Mouse (Mus musculus): Measurements from ENCODE around the gene Rab3il1. TPM values are rescaled to one million over a fixed set of nuclear protein-coding genes. Genes with fewer than 3 reads are reported as not detected.

Gene Rab3il1
- total RNA-seq, 1 experiment = 4.0 TPM

DNA sequence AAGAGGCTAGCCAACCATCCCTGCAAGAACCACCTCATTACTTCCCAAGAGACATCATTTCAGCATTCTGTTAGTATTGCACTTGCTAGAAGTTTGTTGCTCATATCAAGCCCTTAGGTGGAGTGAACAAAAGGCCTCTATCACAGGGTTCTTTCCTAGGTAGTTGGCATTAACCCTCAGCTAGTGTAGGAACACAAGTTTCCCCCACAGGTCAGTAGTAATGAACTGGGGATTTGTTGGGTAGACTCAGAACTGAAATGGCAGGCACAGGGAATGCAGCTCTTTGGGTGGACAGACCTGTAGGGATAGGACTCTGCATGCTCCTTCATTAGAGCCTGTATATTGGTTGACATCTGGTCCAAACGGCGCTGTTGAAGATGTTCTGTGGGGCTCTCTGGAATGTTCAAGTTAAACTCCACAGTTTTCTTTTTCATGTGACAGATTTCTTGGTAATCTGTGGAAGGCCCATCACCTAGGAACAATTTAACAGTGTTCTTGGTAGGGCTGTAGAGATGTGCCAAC is 15.5 kb upstream of the Rab3il1 start:
- Histone ChIP-seq H3K4me3 (ENCODE audit: insufficient read depth in 1 of 2, low read depth in 1 of 2, low read length in 2 of 2, poor library complexity in 1 of 2, severe bottlenecking in 1 of 2) (no peak overlapping the region), H3K9me3 (ENCODE audit: control insufficient read depth, insufficient read depth, low read depth, low read length) (no peaks in the 10 kb centered on the region), H3K9ac (ENCODE audit: insufficient read depth, low read depth, low read length, poor library complexity, severe bottlenecking) (no peak overlapping the region), H3K36me3 (ENCODE audit: control insufficient read depth, insufficient read depth, low read length, poor library complexity, severe bottlenecking) (peaks cover 16% of the 10 kb centered on the region), H3K27ac (ENCODE audit: insufficient read depth, low read depth, low read length, poor library complexity, severe bottlenecking) (no peak overlapping the region), H3K4me1 (ENCODE audit: control insufficient read depth in 2 of 2, insufficient read depth in 2 of 2, low read length in 2 of 2, poor library complexity in 1 of 2) (peaks cover 0 to 4% of the 10 kb centered on the region in 2 experiments; a peak in 1 of 4 replicates)
- no peak for TF ChIP-seq ZNF384 (IDR thresholded peaks at IDR 0.05; ENCODE audit: low read depth, low read length)
- no peak for TF ChIP-seq CHD2 (IDR thresholded peaks at IDR 0.05; ENCODE audit: low read depth, low read length)
- TF ChIP-seq ZC3H11A (IDR thresholded peaks at IDR 0.05; ENCODE audit: borderline replicate concordance, low read depth, low read length) = no peak
- TF ChIP-seq MAFK (IDR thresholded peaks at IDR 0.05; ENCODE audit: insufficient read depth, low read depth, low read length) = no peak
- no peak for TF ChIP-seq HCFC1 (IDR thresholded peaks at IDR 0.05; ENCODE audit: borderline replicate concordance, insufficient read depth, low read length)
- in situ Hi-C loops (cut with MboI; ENCODE audit: low sequenced_read_pairs in 2 of 2, unreplicated experiment in 2 of 2) = no loop called here
- DNase-seq (ENCODE audit: low read depth, low spot score) = no peak

DNA sequence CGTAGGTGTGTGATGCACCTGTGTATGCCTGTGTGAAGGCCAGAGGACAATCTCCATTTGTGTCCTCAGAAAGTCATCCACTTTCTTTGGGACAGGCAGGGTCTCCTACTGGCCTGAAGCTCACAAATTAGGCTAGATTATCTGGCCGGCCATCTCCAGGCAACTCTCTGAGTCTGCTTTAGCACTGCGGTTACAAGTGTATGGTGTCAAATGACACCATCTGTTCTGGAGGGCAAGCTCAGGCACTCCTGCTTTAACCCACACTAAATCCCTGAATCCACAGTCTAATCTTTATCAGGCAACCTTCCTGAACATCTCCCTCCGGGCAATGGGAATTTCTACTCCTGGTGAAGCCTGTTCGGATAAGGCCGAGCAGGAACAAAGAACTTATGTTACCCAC is 14.3 kb upstream of the Rab3il1 start:
- Histone ChIP-seq H3K9ac (ENCODE audit: insufficient read depth, low read depth, low read length, poor library complexity, severe bottlenecking) (no peak overlapping the region), H3K36me3 (ENCODE audit: control insufficient read depth, insufficient read depth, low read length, poor library complexity, severe bottlenecking) (peaks cover 16% of the 10 kb centered on the region), H3K9me3 (ENCODE audit: control insufficient read depth, insufficient read depth, low read depth, low read length) (no peaks in the 10 kb centered on the region), H3K27ac (ENCODE audit: insufficient read depth, low read depth, low read length, poor library complexity, severe bottlenecking) (no peak overlapping the region), H3K4me3 (ENCODE audit: insufficient read depth in 1 of 2, low read depth in 1 of 2, low read length in 2 of 2, poor library complexity in 1 of 2, severe bottlenecking in 1 of 2) (no peak overlapping the region), H3K4me1 (ENCODE audit: control insufficient read depth in 2 of 2, insufficient read depth in 2 of 2, low read length in 2 of 2, poor library complexity in 1 of 2) (peaks cover 0 to 4% of the 10 kb centered on the region in 2 experiments; a peak in 1 of 4 replicates)
- in situ Hi-C loops (cut with MboI; ENCODE audit: low sequenced_read_pairs in 2 of 2, unreplicated experiment in 2 of 2) = no loop called here
- DNase-seq (ENCODE audit: low read depth, low spot score) = no peak
- TF ChIP-seq ZNF384 (IDR thresholded peaks at IDR 0.05; ENCODE audit: low read depth, low read length) (no peak), MAFK (IDR thresholded peaks at IDR 0.05; ENCODE audit: insufficient read depth, low read depth, low read length) (no peak), HCFC1 (IDR thresholded peaks at IDR 0.05; ENCODE audit: borderline replicate concordance, insufficient read depth, low read length) (no peak), ZC3H11A (IDR thresholded peaks at IDR 0.05; ENCODE audit: borderline replicate concordance, low read depth, low read length) (no peak), CHD2 (IDR thresholded peaks at IDR 0.05; ENCODE audit: low read depth, low read length) (no peak)

DNA sequence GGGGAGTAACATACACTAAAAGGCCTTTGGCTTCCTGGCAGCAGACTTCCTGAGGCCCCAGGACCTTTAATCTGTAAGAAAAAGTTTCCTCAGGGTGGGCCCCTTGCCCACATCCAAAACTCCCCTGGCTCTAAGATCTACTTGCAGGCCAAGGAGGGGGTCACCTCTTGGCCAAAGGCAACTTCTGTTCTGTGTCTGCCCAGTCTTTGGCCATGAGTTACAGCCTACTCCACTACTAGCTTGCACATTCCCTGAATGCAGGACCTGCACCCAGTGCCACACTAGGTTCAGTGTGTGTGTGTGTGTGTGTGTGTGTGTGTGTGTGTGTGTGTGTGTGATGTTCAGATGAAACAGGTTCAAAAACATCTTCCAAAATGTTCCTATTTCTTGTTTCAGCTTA is 13.9 kb upstream of the Rab3il1 start:
- no peak for DNase-seq (ENCODE audit: low read depth, low spot score)
- TF ChIP-seq CHD2 (IDR thresholded peaks at IDR 0.05; ENCODE audit: low read depth, low read length) = no peak
- TF ChIP-seq MAFK (IDR thresholded peaks at IDR 0.05; ENCODE audit: insufficient read depth, low read depth, low read length) = no peak
- no peak for TF ChIP-seq ZC3H11A (IDR thresholded peaks at IDR 0.05; ENCODE audit: borderline replicate concordance, low read depth, low read length)
- TF ChIP-seq ZNF384 (IDR thresholded peaks at IDR 0.05; ENCODE audit: low read depth, low read length) = no peak
- no peak for TF ChIP-seq HCFC1 (IDR thresholded peaks at IDR 0.05; ENCODE audit: borderline replicate concordance, insufficient read depth, low read length)
- Histone ChIP-seq H3K4me1 (ENCODE audit: control insufficient read depth in 2 of 2, insufficient read depth in 2 of 2, low read length in 2 of 2, poor library complexity in 1 of 2) (peaks cover 0 to 6% of the 10 kb centered on the region in 2 experiments; a peak in 1 of 4 replicates), H3K4me3 (ENCODE audit: insufficient read depth in 1 of 2, low read depth in 1 of 2, low read length in 2 of 2, poor library complexity in 1 of 2, severe bottlenecking in 1 of 2) (no peak overlapping the region), H3K36me3 (ENCODE audit: control insufficient read depth, insufficient read depth, low read length, poor library complexity, severe bottlenecking) (peaks cover 16% of the 10 kb centered on the region), H3K9ac (ENCODE audit: insufficient read depth, low read depth, low read length, poor library complexity, severe bottlenecking) (no peak overlapping the region), H3K9me3 (ENCODE audit: control insufficient read depth, insufficient read depth, low read depth, low read length) (no peaks in the 10 kb centered on the region), H3K27ac (ENCODE audit: insufficient read depth, low read depth, low read length, poor library complexity, severe bottlenecking) (no peak overlapping the region)
- in situ Hi-C loops (cut with MboI; ENCODE audit: low sequenced_read_pairs in 2 of 2, unreplicated experiment in 2 of 2) = no loop called here

DNA sequence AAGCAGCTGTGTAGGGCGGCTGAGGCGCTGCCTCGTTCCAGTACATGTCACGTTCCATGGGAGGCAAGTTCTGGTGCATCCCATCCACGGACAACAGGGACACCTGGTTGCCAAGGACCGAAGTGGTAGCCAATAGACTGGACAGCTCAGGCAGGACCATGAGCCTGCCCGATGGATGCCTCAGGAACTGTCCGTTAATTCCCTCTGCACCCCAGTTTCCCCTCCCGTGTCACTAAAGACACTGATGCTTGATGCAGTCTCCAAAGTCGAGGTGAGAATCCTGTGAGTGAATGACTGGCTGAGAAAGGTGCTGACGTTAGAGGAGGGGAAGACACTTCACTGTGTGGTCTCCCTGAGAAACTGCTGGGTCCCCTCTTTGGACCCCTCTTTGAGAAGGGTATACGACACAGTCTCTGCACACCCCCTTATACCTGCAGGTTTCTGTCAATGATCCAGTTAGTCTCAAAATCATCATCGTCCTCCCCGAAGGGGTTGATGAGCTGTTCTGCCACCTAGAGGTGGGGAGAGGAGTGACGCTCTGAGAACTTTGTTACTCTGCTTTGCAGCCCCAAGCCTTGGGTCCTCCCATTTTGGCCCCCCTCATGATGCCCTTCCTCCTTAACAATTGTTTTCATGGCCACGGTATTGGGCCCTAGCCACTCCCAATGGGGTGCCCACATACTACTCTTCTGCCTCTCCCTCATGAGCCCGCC is 12.1 kb upstream of the Rab3il1 start:
- in situ Hi-C loops (cut with MboI; ENCODE audit: low sequenced_read_pairs in 2 of 2, unreplicated experiment in 2 of 2) = no loop called here
- Histone ChIP-seq H3K4me3 (ENCODE audit: insufficient read depth in 1 of 2, low read depth in 1 of 2, low read length in 2 of 2, poor library complexity in 1 of 2, severe bottlenecking in 1 of 2) (no peak overlapping the region), H3K27ac (ENCODE audit: insufficient read depth, low read depth, low read length, poor library complexity, severe bottlenecking) (no peak overlapping the region), H3K4me1 (ENCODE audit: control insufficient read depth in 2 of 2, insufficient read depth in 2 of 2, low read length in 2 of 2, poor library complexity in 1 of 2) (peaks cover 2 to 5% of the 10 kb centered on the region in 2 experiments; a peak in 1 of 4 replicates), H3K9me3 (ENCODE audit: control insufficient read depth, insufficient read depth, low read depth, low read length) (no peaks in the 10 kb centered on the region), H3K36me3 (ENCODE audit: control insufficient read depth, insufficient read depth, low read length, poor library complexity, severe bottlenecking) (peaks cover 11% of the 10 kb centered on the region), H3K9ac (ENCODE audit: insufficient read depth, low read depth, low read length, poor library complexity, severe bottlenecking) (no peak overlapping the region)
- no peak for TF ChIP-seq MAFK (IDR thresholded peaks at IDR 0.05; ENCODE audit: insufficient read depth, low read depth, low read length)
- no peak for TF ChIP-seq ZNF384 (IDR thresholded peaks at IDR 0.05; ENCODE audit: low read depth, low read length)
- TF ChIP-seq CHD2 (IDR thresholded peaks at IDR 0.05; ENCODE audit: low read depth, low read length) = no peak
- no peak for TF ChIP-seq HCFC1 (IDR thresholded peaks at IDR 0.05; ENCODE audit: borderline replicate concordance, insufficient read depth, low read length)
- no peak for TF ChIP-seq ZC3H11A (IDR thresholded peaks at IDR 0.05; ENCODE audit: borderline replicate concordance, low read depth, low read length)
- no peak for DNase-seq (ENCODE audit: low read depth, low spot score)
